13 mouse cellular contexts compared by ENCODE assay signal in genomic region chr6:30123391-30123790, GRCm38 (mm10).
DNase-seq lines count a peak whose midpoint lies in the region.
"Had no signal": no experiment of that assay in that cellular context is flagged by ENCODE, and none has a peak within 500 bp of the region (broad histone marks: within the 10 kb centered on the region; RNA-seq: fewer than 3 reads in every experiment).

No protein-coding gene starts in this region.

- peak; percentile 17 for DNase-seq in adrenal gland, adult 2 months
- no peak for DNase-seq in adrenal gland, adult 18-20 months (ENCODE audit: low spot score in 2 of 2)
- peak; percentile 49 for DNase-seq in adrenal gland, postnatal 14 days
- no peak for DNase-seq in adrenal gland, adult 8-10 months
- DNase-seq in adrenal gland, postnatal 25 days = peak; percentile 12
- DNase-seq in spleen, postnatal 36 days (ENCODE audit: low spot score in 2 of 2) = no peak
- DNase-seq: B cell, adult 2 months; cerebellum, adult 11-12 months; cerebellum, adult 2 months; cerebellum, adult 9-10 months; cerebellum, postnatal 10 days; cerebellum, postnatal 25 days; forebrain, postnatal 0 days had no signal

Comparison
In these comparisons a context has a peak if more than half of its experiments do, and no peak if none do; other contexts are left out.
1. DNase-seq: peak in adrenal gland, adult 2 months (single experiment), adrenal gland, postnatal 14 days (single experiment) and adrenal gland, postnatal 25 days (single experiment); none in adrenal gland, adult 18-20 months (0 of 2), adrenal gland, adult 8-10 months (single experiment) and spleen, postnatal 36 days (0 of 2).